Mouse (Mus musculus) testis, postnatal 14 days (tissue): Measurements from ENCODE around the gene Oaf.

Experiments used
- DNase-seq: peaks from one replicate; pipeline ENCODE4 v3.0.0; 2021; ENCODE audit warnings: low spot score

The Oaf gene

DNA sequence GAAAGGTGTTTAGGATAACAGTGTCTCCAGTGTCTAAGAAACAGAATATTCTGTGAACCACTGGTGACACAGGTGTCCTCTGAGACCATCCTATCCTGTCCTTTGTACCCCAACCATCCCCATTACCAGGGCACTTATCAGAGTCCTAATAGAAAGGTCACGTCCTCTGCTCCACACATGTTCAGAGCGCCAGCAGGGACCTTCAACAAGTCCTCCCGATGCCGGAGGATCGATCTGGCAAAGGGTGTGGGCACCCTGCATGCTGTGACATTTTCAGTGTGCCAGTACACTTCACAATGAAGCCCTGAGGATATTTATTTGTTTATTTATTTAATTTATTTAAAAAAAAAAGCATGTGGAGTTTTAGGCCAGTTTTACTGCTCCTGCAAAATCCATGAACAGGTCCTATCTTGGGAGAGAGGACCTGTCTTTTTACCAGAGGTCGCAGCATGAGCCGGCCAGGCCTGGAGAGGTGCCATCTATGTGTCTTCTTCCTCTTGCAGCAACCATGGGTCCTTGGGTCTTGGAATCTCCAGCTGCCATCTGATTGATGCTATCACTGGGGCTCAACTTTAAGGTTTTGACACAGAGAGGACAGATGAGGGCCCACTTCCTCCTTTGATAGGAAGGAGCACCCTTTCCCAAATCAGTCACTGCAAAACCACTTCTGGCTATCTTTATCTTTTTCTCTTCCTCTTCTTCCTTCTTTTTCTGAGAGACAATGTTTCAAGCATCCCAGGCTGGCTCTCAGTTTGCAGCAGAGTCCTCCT, 6.3 kb upstream of the Oaf start:
- DNase-seq: no peak

GRCm38 (mm10) chr9:43242432-43242831, 2.7 kb upstream of the Oaf start:
- no peak for DNase-seq

DNA sequence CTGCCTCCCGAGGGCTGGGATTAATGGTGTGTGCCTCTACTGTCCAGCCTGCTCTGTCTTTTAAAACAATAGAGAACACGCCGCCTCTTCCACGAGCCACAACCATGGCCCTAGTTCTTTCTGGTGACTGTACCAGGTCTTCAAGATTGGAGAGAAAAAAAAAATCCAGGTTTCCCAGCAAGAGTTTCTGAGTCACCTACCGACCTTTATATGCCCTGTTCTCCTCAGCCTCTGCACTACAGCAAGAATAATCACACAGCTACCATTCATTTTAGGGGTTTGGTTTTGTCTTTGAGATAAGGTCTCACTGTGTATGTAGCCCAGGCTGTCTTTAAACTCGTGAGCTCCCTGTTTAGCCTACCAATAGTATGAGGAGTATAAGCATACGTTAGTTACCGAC, 2.3 kb upstream of the Oaf start:
- no peak for DNase-seq

GRCm38 (mm10) chr9:43241291-43241690, 1.6 kb upstream of the Oaf start:
- DNase-seq: no peak

- DNase-seq: no peak
Measured at GRCm38 (mm10) chr9:43240594-43240900, 836 bp upstream of the Oaf start.

DNA sequence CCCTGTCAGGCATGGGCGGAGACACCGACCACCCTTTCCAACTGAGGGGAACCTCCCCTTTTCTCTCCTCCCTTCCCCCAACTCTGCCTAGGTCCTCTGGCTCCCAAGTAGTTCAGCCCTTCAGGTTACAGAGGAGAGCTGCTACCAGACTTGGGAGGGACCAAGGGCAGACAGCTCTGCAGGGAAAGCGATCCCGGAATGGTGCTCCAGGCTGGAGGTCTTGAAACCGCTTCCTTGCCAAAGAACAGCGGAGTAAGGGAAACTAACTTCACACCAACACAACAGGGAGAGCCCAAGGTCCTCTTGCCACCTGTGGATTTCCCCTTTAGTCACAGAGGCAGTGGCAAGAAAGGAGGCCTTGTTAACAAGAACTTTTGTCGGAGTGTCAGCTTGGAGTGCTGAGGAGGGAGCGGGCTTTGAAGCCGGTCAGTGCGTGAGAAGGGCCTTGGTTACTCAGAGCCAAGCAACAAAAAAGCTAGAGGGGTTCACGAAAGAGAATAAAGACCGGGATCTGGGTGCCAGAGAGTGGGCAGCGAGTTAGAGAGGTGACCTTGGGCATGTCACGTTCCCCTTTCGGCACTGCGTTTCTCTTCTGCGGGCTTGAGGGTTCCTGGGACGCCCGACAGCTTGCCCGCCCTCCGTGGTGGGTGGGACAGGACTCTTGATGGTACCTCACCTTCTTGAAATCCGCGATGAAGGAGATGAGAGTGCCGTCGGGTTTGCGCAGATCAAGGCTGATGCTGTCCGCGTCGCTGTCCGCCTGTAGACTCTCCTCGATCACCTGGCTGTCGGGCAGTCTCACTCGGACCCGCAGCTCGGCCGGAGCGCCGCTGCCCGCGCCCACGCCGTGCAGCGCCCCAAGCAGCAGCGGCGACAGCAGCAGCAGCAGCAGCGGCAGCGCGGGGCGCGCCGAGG, 823 bp downstream of the Oaf start:
- DNase-seq: no peak

- DNase-seq: no peak
Measured at GRCm38 (mm10) chr9:43238167-43238566, 1.5 kb downstream of the Oaf start.

- no peak for DNase-seq
Measured at GRCm38 (mm10) chr9:43237111-43237775, 2.5 kb downstream of the Oaf start.

DNA sequence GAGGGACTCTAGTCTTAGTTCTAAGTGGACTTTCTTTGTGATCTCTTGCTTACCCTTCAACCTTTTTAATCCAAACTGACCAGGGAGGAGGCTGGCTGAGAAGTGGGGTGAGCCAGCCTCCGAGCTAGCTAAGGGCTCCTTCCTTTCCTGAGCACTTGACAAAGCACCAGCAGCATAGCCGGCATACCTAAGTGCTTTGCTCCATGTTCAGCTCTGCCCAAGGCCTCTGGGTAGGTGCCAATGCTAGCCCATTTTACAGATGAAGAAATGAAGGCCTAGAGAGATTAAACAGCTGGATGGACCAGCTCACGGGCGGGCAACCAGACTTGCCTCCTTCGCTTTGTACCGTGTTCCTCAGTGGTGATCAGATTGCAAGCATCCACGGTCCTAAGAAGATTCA, 3.1 kb downstream of the Oaf start:
- no peak for DNase-seq

DNA sequence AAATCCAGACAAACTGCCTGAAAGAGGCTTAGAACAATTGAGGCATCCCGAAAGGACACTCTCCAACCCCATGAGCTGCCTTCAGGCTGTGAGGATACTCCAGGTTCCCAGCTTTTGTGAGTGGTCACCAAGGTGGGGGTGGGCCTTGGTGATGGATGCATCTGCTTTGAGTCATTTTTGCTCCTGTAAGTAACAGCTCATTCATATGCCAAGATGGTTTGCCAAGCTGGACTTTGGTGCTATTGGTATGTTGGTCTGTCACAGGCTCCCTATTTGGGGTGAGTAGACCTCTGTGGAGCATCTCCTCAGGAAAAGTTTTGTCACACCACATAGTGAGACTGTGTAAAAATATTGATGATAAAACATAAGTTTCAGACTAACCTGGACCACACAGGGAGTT, 3.6 kb downstream of the Oaf start:
- DNase-seq: no peak

- no peak for DNase-seq
Measured at GRCm38 (mm10) chr9:43235336-43235735, 4.4 kb downstream of the Oaf start.

GRCm38 (mm10) chr9:43234496-43234895, 5.2 kb downstream of the Oaf start:
- no peak for DNase-seq

- no peak for DNase-seq
Measured at GRCm38 (mm10) chr9:43233515-43233914, 6.2 kb downstream of the Oaf start.

DNA sequence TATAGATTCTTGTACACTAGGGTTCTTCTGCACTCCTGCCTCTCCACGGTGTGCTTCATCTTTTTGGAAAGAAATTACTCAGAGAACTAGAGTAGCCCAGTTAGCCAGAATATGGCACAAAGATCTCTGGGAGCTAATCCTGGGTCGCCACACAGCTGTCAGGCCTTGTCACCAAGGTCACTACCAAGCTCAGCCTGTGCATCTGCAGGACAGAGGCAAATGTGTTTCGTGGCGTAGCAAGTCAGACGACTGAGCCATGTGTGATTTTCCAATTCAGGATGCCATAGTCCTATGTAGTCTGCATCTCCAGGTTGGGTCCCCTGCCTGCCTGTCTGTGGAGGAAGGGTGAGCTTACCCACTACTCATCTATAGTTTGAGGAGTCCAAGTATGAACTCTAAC, 6.7 kb downstream of the Oaf start:
- DNase-seq: no peak

GRCm38 (mm10) chr9:43232286-43232685, 7.4 kb downstream of the Oaf start:
- DNase-seq: no peak

DNA sequence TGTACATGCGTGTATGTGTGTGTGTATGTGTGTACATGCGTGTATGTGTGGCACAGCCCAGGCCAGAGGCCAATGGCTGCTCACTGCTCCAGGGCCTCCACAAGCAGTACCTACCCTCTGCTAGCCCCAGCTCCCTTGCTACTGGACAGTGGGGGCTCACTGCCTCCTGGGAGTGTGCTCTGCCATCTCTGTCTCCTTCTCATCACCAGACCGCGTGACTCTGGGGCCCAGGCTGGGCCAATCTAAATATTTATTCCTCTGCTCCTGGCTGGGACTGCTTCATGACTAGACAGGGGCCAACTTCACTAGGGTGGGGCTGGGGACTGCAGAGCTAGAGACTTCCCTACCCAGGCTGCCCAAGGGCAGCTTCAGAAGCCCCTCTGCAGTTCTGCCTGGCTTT, 7.9 kb downstream of the Oaf start:
- DNase-seq: no peak

GRCm38 (mm10) chr9:43230886-43231285, 8.8 kb downstream of the Oaf start:
- DNase-seq: no peak

DNA sequence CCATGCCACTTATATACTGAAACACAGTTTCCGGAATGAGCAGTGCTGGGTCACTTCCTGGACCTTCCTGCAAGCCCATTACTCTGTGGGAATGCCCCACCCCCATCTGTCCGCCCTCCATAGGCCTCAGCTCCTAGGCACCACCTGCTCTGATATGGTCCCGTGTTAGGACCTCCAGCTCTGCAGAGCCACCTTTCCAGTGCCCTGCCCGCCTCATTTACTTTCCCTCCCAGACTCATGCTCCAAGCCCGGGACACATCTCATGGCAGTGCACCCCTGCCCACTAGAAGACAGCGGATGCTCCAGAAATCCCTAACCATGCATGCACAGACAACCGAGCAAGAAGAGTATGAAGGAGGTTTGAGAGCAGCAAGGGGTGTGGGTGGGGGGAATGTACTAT, 9.7 kb downstream of the Oaf start:
- no peak for DNase-seq

DNA sequence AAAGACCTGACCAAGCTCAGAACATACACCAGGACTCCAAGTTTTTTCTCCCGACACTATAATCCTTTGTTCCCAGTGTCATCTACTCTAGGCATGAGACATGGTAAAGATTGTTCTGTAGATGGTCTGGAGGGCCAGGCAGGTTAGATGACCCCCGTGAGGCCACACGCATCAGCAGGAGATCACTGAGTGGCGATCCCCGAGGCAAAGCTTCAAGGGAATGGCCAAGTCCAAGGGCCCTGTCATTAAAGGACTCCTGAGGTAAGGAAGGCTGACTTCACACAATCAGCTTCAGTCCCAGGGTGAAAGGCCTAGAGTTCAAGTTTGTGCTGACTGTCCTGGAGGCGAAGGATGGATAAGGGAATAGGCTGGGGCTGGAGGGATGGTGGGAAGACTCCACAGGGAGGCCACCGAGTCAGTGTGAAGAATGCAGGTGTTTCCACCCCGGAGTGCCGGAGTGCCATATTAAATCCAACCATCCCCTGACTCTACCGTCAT, 10.3 kb downstream of the Oaf start:
- DNase-seq: no peak

- DNase-seq: no peak
Measured at GRCm38 (mm10) chr9:43228745-43229144, 11.0 kb downstream of the Oaf start.

GRCm38 (mm10) chr9:43227626-43228025, 12.1 kb downstream of the Oaf start:
- DNase-seq: no peak

DNA sequence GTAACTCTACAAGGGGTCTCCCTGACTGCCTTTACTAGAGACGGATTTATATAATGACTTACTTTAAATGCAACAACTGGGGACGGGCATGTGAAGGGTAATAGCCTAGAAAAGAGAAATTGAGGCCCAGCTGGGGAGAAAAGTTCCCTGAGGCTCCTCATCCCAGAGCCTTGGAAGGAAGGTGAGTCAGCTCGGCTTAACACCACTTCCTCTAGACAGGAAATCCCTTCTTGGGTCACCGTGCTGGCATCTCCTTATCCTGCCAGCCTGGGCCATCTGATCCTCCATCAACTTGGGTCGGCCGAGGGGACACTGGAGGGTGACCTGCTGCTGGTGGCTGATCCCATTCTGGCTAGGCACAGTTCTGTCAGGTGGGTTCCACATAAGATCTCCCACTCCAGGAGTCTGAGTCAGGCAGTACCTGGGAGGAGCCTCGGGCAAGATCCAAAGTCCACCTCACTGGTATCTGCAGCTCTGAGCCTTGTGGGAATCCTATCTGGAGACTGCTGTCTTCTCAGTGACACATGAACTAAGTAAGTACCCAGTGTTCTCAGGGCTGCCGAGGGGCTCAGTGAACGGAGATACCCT, 13.0 kb downstream of the Oaf start:
- DNase-seq: no peak
